Mouse (Mus musculus) cortical plate, adult 2 months (tissue): Measurements from ENCODE around the gene Frmd4a.

Experiments
- CTCF ChIP-seq: fragments of 200-500 bp; IDR thresholded peaks from 2 replicates; pipeline ENCODE4 v1.5.1; 2011; ENCODE audit warnings: mild to moderate bottlenecking, control low read depth, low read length; ENCODE audit not compliant: insufficient read depth; ENCODE audit errors: extremely low read depth
- POLR2A ChIP-seq: fragments of 200-500 bp; IDR thresholded peaks from 2 replicates; pipeline ENCODE4 v1.6.1; 2011; ENCODE audit warnings: mild to moderate bottlenecking, low read length, control low read depth; ENCODE audit not compliant: insufficient read depth; ENCODE audit errors: extremely low read depth

DNA sequence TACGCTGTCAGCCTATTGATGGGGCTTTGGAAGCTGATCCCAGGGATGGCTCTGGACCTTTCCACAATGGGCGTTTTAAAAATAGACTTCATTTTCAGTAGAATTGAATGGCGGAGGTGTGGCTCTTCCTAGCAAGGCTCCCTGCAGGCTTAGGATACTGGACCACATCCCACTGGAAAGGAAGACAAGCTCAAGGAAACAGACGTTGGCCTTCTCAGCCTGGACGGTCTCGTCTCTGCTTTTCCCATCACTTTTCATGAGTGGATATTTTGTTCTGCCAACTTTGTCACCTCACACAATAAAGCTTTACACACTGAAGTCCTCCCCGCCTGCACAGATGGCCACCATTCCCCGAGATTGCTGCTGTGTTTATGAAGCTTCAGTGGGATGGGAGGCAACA lies 417.5 kb downstream of the Frmd4a start:
- TF ChIP-seq POLR2A = no peak
- TF ChIP-seq CTCF = no peak
